Mouse (Mus musculus) E14TG2a.4 (cell line): ENCODE measurements around the gene Prmt3.

Experiments used
- H3K27me3 ChIP-seq: 2 replicates; pipeline ENCODE4 v1.6.1; 2014; ENCODE audit warnings: low read length, control low read depth; ENCODE audit not compliant: insufficient read depth
- H3K36me3 ChIP-seq: 2 replicates; pipeline ENCODE4 v1.6.1; 2014; ENCODE audit warnings: low read length, control low read depth; ENCODE audit not compliant: insufficient read depth
- H3K4me1 ChIP-seq: replicated peaks from 2 replicates; pipeline ENCODE4 v1.6.1; 2014; ENCODE audit warnings: low read depth, low read length, control low read depth
- H3K4me3 ChIP-seq: replicated peaks from 2 replicates; pipeline ENCODE4 v1.5.1; 2014; ENCODE audit warnings: mild to moderate bottlenecking, low read length
- H3K9me3 ChIP-seq: 2 replicates; pipeline ENCODE4 v1.6.1; 2014; ENCODE audit warnings: low read length, control low read depth
- CTCF ChIP-seq: conservative IDR thresholded peaks from 2 replicates; pipeline ENCODE4 v1.5.1; 2014; ENCODE audit warnings: low read length
- NANOG ChIP-seq: IDR thresholded peaks from 2 replicates; pipeline ENCODE4 v1.6.1; 2014; ENCODE audit warnings: borderline replicate concordance, low read length, mixed read lengths
- POU5F1 ChIP-seq: IDR thresholded peaks from 2 replicates; pipeline ENCODE4 v1.6.1; 2014; ENCODE audit warnings: low read length, borderline replicate concordance

Prmt3 gene

DNA sequence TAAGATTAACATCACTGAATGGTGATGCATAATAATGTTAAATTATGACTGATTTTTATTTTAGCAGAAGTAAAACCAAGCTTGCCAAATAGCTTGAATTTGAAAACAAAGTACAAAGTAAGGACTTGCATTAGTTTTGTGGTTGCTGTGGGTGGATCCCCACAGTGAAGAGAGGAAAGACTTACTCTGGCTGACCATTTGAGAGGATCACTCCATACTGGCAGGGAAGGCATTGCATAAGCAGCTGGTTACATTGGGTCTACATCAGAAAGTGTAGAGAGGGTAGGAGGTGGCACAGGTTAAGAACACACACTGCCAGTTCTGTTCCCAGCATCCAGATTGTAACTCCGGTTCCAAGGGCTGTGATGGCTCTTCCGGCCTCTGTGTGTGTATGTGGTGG lies 4.9 kb downstream of the Prmt3 start:
- no peak for TF ChIP-seq POU5F1
- TF ChIP-seq NANOG, result no peak
- no peak for TF ChIP-seq CTCF
- H3K36me3 ChIP-seq, result peaks cover 86% of the 10 kb centered on the region
- H3K9me3 ChIP-seq, result no peaks in the 10 kb centered on the region
- peaks cover 20% of the 10 kb centered on the region for H3K4me1 ChIP-seq
- no peaks in the 10 kb centered on the region for H3K27me3 ChIP-seq
- H3K4me3 ChIP-seq, result no peak overlapping the region

DNA sequence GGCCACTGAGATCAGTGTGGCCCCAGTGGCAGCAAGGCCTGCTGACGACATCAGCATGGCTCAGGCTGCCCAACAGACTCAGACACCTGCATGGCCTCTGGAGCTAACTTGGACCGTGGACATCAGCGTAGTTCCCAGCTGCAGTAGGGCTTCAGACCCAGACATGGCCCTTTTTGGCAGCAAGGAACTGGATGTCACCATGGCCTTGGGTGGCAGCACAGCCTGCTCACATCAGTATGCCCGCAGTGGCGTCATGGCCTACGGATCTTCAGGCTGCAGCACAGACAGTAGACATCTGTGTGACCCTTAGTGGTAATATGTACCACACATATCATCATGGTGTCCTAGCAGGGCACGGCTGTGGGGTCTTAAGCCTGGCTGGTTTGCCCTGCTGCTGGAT lies 7.0 kb downstream of the Prmt3 start:
- Histone ChIP-seq H3K36me3 (peaks cover 96% of the 10 kb centered on the region), H3K4me3 (no peak overlapping the region), H3K4me1 (peaks cover 12% of the 10 kb centered on the region), H3K9me3 (no peaks in the 10 kb centered on the region), H3K27me3 (no peaks in the 10 kb centered on the region)
- TF ChIP-seq CTCF (no peak), POU5F1 (no peak), NANOG (no peak)

DNA sequence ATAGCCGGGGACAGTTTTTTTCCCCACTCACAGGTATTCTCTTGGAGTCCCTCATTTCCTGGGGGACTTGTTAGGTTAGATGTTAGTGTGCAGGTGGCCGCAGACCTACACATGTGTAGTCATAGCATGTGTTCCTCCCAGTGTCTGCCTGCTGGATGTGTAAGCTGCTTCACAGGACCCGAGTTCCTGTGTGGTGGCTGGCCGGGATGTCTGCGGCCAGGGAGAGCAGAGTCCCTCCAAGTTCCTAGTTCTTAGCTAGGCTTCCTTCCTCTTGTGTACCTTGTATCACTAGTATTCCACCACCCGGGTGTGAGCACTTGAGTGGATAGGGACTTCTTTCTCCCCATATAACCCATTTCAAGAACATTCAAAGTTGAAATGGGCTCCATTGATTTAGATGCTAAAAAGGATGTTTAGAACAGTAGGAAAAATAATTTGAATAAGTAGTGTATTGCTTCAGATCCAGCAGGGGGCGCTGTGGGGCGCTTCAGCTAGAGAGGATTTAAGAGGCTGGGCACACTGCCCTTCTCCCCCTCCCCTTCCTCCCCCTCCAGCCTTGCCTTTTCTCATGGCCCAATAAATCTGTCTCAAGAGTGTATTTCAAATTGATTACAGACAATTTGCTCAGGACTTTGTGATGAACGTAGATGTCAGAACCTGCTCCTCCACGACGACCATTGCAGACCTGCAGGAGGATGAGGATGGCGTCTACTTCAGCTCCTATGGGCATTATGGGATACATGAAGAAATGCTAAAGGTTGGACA lies 8.7 kb downstream of the Prmt3 start:
- H3K9me3 ChIP-seq, result no peaks in the 10 kb centered on the region
- H3K4me1 ChIP-seq, result peaks cover 7% of the 10 kb centered on the region; the same call in 1 of the 2 replicates
- peaks cover 97% of the 10 kb centered on the region for H3K36me3 ChIP-seq
- TF ChIP-seq CTCF, result peak; percentile 75
- TF ChIP-seq NANOG, result no peak
- no peak for TF ChIP-seq POU5F1
- no peak overlapping the region for H3K4me3 ChIP-seq
- H3K27me3 ChIP-seq, result no peaks in the 10 kb centered on the region

DNA sequence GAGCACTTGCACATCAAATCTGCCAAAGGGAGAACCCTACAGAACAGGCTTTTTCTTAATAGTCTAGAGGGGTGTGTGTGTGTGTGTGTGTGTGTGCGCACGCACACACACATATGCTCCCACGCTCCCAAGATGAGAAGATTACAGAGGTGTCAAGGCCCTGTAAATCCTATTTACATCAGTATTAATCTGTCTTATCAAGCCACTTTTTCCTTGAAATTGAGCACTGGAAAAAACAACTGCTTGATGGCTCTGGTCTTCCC lies 9.2 kb downstream of the Prmt3 start:
- H3K27me3 ChIP-seq, result no peaks in the 10 kb centered on the region
- peaks cover 96% of the 10 kb centered on the region for H3K36me3 ChIP-seq
- H3K9me3 ChIP-seq, result no peaks in the 10 kb centered on the region
- peaks cover 7% of the 10 kb centered on the region; the same call in 1 of the 2 replicates for H3K4me1 ChIP-seq
- no peak overlapping the region for H3K4me3 ChIP-seq
- no peak for TF ChIP-seq NANOG
- TF ChIP-seq POU5F1, result no peak
- no peak for TF ChIP-seq CTCF

DNA sequence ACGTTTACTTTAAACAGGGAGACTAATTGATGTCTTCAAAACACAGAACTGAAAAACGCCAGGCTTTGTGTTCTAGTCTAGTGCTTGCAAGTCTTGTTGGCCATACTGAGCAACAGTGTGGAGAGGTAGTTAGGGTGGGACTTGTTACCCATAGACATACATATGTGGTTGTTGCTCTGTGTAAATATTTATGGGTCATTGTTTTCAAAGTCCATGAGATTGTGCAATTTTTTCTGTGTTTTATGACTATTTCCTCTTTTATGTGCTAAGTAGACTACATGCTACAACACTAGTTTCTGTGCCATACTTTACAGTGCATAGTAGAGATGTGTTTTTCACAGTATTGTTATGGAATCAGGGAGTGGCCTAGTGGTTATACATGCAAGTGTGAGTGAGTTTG lies 16.2 kb downstream of the Prmt3 start:
- no peak for TF ChIP-seq NANOG
- TF ChIP-seq POU5F1, result no peak
- TF ChIP-seq CTCF, result no peak
- no peaks in the 10 kb centered on the region for H3K27me3 ChIP-seq
- no peaks in the 10 kb centered on the region for H3K9me3 ChIP-seq
- no peaks in the 10 kb centered on the region for H3K4me1 ChIP-seq
- H3K36me3 ChIP-seq, result peaks cover 95% of the 10 kb centered on the region
- no peak overlapping the region for H3K4me3 ChIP-seq

DNA sequence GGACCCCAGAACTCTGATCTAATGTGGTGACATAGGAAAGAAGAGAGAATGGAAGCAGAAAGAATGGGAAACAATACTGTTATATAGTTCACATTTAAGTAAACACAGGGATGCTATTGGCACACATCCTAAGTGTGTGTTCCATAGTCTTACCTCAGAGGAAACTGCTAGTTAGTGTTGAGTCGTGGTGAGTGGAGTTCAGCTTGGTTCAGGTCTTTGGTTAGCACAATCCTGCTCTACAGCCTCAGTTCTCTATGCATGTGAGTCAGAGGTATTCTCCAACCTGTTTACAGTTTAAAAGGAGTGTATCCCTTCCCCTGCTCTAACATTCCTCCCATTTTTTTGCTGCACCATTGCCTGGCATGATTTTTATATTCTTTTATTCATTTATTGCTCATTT lies 19.0 kb downstream of the Prmt3 start:
- TF ChIP-seq NANOG, result no peak
- no peak for TF ChIP-seq CTCF
- TF ChIP-seq POU5F1, result no peak
- Histone ChIP-seq H3K27me3 (no peaks in the 10 kb centered on the region), H3K9me3 (no peaks in the 10 kb centered on the region)

DNA sequence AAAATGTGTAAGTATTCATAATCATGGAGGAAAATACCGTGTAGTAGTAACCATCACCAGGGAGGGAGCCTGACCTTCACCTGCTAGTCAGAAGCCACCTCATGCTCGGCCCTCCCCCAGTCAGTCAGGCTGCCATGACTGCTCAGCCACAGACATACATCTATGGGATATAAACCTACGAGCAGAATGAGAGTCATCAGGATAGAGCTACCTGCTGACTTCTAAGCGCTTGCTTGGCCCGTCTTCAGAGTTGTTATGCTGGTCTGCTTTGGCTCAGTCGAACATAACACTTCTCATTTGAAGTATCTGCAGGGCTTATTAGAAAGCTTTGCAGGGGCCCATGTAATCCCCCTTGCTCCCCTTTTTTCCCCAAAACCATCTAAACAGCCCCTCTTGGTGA lies 25.4 kb downstream of the Prmt3 start:
- H3K4me1 ChIP-seq, result no peaks in the 10 kb centered on the region; the same call in 1 of the 2 replicates
- no peak overlapping the region for H3K4me3 ChIP-seq
- no peaks in the 10 kb centered on the region for H3K9me3 ChIP-seq
- H3K27me3 ChIP-seq, result no peaks in the 10 kb centered on the region
- TF ChIP-seq NANOG, result no peak
- H3K36me3 ChIP-seq, result peaks cover 92% of the 10 kb centered on the region

More for the DNA sequence above, 19.0 kb downstream of the Prmt3 start:
- Histone ChIP-seq H3K4me1 (no peaks in the 10 kb centered on the region), H3K36me3 (peaks cover 95% of the 10 kb centered on the region), H3K4me3 (no peak overlapping the region)

DNA sequence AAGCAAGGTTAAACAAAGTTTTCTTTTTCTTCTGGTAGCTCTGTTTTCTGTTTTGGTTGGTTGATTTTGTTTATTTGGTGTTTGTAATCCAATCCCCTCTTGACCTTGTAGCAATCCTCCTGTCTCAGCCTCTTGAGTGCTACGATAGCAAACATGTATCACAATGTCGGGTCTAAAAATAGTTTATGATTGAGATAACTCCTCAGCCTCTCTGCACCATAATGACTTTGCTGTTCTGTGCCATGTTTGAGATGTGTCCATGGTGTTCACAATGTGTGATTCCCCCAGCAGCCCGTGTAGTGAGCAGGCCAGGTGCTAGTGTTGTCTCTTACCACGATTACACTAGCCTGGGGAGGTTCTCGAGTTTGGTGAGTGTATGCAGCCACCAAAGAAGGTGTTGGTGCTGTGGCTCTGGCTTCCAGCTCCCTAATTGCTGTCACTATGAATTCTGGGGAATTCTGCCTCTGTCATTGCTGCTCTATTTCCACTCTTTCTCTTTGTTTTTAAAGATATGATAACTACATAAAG lies 26.6 kb downstream of the Prmt3 start:
- TF ChIP-seq NANOG (no peak), POU5F1 (no peak), CTCF (no peak)
- Histone ChIP-seq H3K27me3 (no peaks in the 10 kb centered on the region), H3K9me3 (no peaks in the 10 kb centered on the region), H3K4me3 (no peak overlapping the region), H3K4me1 (peaks cover 3% of the 10 kb centered on the region), H3K36me3 (peaks cover 92% of the 10 kb centered on the region)

DNA sequence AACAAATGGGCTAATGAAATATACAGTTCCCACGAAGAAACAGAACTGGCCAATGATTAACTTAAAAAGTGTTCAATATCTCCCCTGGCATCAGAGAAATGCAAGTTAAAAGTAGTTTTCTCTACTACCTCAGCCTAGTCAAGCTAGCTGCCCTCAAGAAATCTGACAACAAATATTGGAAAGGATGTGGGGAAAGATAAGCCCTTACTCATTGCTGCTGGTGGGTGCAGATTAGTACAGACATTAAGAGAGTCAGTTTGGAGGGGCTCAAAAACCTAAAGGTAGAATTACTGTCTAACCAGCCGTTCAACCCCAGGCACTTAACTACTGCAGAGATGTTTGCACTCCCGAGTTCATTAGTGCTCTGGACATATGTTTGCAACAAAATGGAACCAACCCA lies 27.5 kb downstream of the Prmt3 start:
- H3K27me3 ChIP-seq, result no peaks in the 10 kb centered on the region
- TF ChIP-seq CTCF, result no peak
- TF ChIP-seq POU5F1, result no peak
- TF ChIP-seq NANOG, result no peak

More for the DNA sequence above, 27.5 kb downstream of the Prmt3 start:
- H3K4me3 ChIP-seq, result no peak overlapping the region
- peaks cover 5% of the 10 kb centered on the region for H3K4me1 ChIP-seq
- H3K36me3 ChIP-seq, result peaks cover 89% of the 10 kb centered on the region
- no peaks in the 10 kb centered on the region for H3K9me3 ChIP-seq
